Mouse (Mus musculus) layer of hippocampus, adult 18-20 months (tissue): Measurements from ENCODE around the gene Mrtfa. TPM values are rescaled to one million over a fixed set of nuclear protein-coding genes. Genes with fewer than 3 reads are reported as not detected.

Source experiments
- DNase-seq, 2 experiments: peaks; one replicate each; pipeline ENCODE4 v3.0.0; 2022; ENCODE audit warnings: low spot score in 2 of 2
- total RNA-seq, 2 experiments: library from RNA; stranded (reverse); gene quantifications; 2 replicates each; pipeline ENCODE4 v1.2.3; 2021

Gene Mrtfa
- total RNA-seq, 2 experiments from 2014 or later: 102 to 104 TPM

DNA sequence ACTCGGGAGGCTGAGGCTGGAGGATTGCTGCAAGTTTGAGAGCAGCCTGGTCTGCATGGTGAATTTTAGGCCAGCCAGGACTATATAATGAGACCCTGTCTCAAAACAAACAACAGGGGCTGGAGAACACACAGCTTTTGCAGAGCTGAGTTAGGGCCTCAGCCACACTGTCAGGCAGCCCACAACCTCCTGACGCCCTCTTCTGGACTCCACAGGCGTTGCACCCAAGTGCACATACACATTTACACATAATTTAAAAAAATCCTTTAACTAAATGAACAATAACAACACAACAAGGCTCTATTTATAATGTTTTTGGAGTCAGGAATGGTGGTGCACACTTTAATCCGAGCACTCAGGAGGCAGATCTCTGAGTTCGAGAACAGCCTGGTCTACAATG, 7.9 kb upstream of the Mrtfa start:
- no peak for DNase-seq

DNA sequence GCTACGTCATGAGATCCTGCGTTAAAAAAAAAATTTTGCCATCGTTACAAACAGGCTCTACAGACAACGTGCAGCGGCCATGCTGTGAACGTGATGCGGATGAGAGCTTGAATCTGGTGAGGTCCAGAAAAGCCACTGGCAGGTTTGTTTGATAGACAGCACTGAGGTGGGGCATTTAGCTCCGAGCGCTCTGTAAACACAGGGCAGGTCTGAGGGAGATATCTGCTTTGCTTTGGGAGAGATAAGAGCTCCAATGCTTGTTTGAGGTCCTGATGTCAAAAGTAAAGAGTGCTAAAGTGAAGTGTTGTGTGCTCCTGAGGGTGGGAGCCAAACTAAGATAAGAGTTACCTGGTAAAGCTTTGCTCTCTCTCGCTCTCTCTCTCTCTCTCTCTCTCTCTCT, 6.6 kb upstream of the Mrtfa start:
- no peak for DNase-seq

DNA sequence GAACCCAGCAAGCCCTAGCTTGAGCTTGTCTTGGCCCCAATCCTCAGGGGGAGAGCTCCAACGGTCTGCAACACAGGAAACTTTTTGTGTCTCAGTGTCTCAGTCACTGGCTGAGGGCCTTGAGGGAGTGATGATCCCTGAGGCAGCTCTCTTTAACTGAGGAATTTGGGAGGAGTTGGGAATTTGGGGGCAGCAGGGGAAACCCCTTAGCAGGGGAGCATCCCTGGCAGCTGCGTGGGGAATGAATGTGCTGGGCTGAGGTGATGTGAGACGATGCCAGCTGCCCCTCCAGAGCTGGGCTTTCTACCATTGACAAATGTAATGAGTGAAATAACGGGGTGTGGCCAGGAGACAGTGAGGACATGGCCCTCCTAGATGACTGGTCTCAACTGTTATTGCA, 4.9 kb upstream of the Mrtfa start:
- DNase-seq: no peak

DNA sequence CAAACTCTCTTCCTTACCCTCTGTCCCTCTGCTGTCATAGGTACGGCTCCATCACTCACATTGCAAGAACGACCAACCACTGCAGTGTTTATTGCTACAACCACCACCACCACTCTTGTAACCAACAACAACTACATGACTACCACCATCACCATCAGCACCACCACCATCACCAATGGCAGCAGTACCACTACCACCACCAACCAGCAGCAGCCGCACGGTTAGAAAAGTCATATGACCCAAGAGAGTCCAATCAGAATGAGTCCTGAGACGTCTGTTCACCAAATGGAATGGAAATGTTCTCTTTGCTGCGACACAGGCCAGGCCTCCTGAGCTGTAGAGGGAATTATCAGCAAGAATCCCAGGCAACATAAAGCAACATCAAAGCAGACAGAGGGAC, 4.2 kb upstream of the Mrtfa start:
- DNase-seq: no peak

DNA sequence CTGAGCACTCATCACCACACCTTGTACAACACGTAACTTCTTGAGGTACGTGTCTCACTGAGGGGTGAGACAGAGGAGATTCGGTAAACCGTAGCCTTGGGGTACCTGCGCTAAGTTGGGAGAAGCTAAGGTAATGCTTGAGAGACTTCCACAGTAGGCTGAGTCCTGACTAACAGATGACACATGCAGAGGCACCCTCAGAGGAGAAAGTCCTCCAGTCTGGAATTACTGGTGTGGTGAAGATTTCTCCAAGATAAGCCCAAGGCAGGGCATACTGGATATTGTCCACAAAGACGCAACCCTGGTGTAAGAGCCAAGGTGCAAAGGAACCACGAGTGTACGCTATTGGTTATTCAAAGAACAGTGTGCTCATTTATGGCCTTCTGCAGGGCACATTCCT, 2.3 kb upstream of the Mrtfa start:
- no peak for DNase-seq

DNA sequence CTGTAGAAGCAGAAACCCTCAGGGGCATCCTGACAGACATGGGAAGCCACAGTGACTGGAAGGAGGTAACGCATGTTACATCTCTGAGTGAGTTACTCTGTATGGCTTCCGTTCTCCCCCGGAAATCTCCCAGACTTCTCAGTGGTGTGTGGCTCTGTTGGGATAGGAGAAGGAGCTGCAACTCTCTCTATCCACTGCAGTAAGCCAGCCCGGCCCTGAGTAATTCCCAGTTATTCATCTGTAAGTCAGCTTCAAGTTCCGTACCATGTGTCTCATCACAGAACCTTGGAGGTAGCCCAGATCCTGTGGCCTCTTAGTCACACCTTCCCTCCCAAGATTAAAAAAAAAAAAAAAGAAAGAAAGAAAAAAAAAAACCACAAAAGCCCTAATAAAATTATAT, 1.8 kb upstream of the Mrtfa start:
- no peak for DNase-seq

DNA sequence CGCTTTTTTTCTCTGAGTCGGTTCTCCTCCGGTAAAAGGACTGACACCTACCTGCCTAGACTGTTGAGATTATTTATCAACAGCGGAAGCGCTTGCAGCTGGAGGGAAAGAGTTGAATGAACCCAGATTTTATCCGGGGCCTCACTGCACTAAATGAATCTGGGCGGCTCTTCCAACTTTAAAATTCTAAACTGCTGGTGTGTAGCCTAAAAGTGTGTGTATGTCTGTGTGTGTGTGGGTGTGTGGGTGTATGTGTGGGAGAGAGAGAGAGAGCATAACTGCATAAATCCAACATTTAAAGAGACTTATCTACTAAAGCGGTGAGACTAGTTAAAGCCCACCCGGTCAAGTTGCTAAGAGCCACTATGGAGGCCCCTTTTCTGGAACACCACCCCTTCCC, 746 bp upstream of the Mrtfa start:
- peak in 1 of 2 experiments; percentile 47 for DNase-seq

DNA sequence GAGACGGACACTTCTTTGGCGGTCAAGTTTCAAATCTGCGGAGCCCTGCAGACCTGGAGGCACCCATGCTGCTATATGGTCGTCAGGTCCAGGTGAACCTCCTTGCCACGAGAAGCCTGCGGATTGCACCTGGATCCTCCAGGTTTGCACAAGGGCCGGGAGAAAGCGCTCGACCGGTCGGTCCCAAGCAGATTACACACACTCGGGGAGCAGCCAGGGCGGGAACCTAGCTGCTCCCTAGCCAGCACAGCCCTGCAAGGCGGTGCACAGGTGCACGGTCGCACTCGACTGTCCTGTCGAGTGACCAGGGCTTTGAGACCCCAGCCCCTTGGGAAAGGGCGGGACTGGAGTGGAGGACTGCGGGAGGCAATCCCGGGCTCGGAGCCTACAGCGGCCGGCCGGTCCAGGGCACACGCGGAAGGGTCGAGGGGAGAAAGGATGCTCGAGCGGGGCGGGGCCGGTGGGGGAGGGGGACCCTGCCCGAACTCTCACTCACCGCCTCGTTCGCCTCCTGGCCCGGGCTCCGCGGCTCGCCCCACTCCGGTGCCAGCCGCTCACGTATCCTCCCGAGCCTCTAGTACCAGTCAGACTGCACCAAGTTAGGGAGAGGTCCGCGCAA, 437 bp downstream of the Mrtfa start:
- peak in 1 of 2 experiments; percentile 23 for DNase-seq

DNA sequence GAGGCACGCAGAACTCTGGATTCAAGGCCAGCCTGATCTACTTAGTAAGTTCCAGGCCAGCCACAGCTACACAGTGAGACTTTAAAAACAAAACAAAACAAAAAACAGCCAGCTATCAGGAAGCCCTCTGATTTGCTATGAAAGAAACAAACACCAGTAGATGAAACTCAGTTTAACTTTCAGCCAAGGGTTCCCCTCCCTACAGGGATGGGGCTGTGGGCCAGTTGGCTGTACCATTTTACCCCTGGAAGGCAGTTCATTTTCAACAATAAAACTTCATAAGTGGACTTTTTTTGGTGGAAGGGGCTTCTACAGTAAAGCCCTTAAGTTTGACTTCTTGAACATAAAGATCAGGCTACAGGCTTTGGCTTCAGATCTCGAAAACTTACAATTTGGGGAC, 1.5 kb downstream of the Mrtfa start:
- DNase-seq: no peak

DNA sequence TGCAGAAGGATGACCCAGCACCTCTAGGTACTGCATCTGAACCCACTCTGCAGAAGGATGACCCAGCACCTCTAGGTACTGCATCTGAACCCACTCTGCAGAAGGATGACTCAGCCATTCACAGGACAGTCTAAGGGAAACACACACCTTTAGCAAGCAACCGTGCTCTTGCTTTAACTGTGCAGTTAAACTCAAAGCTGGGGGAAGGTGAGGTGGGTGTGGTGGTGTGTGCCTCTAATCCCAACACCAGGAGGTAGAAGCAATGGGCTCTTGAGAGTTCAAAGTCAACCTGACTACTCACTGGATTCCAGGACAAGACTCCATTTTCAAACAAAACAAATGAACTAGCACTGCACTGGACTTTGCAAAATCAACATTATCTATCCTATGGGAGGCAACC, 5.6 kb downstream of the Mrtfa start:
- no peak for DNase-seq

DNA sequence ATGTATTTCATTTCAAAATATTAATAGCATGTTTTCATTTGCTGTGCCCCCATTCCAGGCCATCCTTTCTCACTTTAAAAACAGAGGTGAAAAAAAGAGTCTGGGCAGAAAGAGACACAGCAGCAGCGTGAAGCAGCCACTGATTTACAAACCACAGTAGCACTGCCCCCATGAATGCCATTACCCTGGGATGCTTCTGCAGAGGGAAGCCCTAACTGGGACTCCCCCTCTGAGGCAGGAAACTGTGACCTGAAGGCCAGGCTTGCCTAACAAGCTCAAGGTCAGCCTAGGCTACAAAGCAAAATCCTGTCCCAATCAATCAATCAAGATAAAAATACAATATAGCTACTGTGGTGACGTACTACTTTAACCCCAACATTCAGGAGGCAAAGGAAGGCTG, 9.3 kb downstream of the Mrtfa start:
- DNase-seq: no peak

DNA sequence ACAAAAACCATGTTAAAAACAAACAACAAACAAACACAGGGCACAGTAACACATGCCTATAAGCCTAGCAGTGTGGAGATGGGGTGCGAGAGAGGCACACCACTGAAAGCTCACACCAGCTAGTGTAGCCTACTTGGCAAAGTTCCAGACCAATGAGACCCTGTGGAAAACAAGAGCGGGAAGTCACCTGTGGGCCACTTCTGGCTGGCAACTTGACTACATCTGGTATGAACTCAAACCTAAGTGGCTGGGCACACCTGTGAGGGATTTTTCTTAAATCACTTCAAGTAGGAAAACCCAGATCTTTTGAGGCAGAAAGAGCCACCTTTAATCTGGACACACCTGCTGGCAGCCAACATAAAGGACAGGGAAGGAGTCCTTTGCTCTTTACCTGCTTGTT, 11.0 kb downstream of the Mrtfa start:
- no peak for DNase-seq

DNA sequence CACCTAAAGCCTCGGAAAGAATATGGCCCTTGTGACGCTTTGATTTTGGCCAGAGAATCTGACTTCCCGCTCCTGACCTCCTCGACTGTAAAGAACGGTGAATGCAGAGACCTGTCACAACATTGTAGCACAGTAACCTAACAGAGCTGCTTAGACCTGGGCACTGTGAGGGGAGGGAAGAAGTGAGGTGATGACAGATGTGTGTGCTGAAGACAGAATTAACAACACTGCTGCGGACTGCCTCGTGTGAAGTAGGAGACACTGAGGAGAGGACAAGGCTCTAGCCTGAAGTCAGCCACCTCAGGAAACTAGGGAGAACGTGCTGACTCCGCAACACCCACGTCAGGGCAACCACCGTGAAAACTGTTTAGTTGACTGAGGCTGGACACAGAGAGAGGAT, 11.9 kb downstream of the Mrtfa start:
- DNase-seq: no peak

DNA sequence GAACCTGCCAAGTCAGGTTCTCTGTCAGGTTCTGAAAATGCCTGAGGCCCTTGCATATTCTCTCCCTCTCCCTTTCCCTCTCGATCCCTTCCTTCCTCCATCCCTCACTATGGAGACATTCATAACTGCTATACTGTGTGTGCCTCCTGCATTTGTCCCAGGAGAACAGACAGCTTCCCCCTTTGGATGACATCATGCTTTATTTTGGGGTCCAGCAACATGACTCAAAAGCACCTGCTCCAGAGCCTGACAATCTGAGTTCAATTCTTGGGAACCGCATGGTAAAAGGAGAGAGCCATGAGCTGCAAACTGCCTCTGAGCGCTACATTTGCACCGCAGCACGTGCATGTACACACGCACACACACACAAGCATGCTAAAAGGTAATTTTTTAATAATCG, 12.7 kb downstream of the Mrtfa start:
- peak in 1 of 2 experiments; percentile 32 for DNase-seq

DNA sequence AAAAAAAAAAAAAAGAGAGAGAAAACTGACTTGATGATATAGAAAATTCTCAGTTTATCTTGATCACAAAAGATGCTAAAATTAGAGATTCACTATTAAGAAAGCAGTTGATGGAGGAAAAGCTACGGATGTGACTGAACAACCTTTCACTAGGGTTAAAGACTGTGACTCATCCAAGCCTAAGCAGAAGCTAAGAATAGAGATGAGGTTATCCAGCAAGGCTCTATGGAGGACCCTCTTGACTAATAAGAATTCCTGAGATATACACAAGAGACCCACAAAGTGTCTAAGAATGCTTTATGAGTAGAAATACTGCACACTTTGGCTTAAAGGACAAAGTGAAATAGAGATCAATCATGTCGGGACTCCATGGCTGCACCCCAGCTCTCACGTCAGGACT, 14.9 kb downstream of the Mrtfa start:
- no peak for DNase-seq

DNA sequence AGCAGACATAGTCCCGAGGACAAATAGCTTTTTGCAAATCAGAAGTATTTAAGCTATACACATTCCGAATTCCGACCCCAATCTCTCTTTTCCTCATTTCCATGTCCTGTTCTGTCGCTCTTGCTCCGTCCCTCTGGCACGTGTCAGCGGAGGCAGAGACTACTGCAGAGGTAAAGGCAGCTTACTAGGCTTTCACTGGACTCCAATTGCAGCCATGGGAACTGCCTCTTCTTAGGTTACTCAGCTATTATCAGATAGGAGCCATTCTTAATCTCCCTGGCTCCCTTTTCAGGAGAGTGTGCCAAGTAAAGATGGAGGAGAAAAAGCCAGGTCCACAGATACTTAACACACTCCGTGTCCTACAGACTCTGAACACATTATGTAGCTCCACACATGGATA, 18.3 kb downstream of the Mrtfa start:
- no peak for DNase-seq

DNA sequence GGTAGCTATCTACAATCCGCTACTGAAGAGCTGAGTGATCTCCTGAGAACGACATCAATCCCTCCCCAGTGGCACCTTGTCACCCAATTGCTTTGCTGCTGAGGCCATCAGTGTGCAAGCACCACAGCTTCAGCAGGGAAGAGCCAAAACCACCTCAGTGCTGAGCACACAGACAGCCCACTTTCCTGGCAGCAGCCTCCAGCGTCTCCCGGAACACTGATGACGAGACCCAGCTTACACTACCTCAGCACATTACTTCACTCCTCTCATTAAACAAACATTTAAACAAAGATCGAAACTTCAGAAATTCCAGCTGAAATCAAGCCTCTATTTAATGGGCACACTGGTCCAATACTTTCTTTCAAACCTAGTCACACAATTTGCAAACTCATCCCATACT, 21.8 kb downstream of the Mrtfa start:
- peak in 1 of 2 experiments; percentile 34 for DNase-seq

DNA sequence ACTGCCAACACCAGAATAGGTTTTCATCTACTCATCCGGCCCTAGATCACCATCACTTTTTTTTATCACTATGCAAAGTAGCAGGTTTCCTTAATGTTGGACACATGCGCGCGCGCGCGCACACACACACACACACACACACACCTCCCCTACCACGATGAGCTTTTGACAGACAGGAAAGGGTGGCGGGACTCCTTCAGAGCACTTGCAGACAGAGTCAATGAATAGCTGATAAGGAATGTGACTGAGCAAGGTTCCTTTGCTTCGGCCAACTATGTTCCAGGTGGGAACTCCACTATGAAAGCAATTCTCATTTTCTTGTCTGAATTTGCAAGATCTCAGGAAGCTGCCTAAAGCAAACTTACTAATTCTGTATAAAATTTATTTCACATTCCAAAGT, 22.7 kb downstream of the Mrtfa start:
- DNase-seq: no peak

DNA sequence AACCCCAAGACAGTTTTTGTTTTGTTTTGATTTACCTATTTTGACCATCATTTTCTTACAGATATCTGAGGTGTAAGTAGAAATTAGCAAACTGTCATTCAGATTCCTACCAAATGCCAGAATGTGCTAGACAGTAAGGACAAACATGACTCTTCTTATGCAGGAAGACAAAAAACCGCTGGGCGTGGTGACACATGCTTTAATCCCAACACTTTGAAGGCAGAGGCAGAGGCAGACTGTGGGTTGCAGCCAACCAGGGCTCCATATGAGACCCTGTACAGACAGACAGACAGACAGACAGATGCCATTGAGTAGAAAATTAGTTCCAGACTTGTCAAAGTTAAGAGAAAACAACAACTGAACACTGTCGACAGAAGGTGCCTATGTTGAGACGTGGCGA, 24.3 kb downstream of the Mrtfa start:
- no peak for DNase-seq

DNA sequence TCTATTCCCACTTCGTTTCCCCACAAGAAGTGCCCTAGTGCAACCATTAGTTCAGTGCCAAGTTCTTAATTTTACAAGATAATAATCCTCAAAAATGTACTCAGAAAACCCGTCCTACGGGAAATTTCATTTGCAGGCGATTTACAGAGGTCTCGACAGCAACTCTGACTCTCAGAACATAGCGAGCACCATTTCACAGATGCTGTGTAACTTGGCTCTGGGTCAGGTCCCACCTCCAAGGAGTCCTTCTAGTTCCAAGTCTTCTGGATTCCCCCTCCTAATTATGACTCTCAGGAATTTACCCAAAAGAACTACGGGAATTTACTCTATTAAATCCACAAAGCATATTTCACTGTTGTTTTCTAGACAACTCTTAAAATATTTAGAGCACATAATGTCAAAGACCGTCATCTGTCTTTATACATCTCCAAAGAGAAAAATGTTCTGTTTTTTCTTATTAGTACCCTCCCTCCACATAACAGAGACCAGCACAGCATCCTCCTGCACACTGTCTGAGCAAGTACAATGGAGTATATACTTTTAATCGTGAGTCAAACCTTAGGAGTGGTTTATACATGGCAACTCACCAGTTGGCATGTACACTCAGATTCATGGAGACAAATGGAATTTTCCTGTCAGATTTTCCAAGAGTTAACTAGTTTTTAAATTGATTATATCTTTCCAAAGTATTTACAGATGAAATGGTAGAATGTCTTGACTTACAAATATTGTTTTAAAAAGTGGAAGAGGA, 25.8 kb downstream of the Mrtfa start:
- no peak for DNase-seq

DNA sequence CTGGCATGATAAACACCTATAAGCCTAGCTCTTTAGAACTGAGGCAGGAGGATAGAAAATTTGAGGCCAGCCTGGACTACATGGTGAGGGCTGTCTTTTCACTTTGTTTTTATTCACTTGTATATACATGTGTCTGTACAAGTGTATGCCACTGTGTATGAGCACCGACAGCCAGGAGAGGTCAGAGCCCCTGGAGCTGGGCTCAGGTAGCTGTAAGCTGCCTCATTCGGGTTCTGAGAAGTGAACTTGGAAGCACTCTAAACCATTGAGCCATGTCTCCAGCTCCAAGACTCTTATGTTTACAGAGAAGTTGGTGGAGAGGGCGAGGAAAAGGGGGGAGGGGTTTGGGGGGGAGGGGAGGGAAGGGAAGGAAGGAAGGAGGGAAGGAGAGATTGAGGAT, 29.0 kb downstream of the Mrtfa start:
- DNase-seq: no peak

DNA sequence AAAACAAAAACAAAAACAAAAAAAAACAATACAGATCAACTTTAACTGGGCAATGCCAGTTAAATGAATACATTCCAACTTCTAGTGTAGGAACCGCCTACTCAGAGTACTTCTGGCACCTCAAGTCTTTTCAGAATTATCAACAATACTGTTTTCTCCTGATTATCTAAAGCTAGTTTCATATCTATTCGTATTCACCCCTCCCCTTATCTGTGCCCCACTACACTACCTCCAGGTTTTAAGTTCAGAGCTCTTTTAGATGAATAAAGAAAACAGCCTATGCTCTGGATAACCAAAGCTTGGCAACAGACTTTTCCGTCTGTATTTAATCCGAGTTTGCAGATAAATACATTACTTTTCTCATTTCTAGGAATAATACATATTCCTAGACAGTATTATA, 29.9 kb downstream of the Mrtfa start:
- DNase-seq: no peak

DNA sequence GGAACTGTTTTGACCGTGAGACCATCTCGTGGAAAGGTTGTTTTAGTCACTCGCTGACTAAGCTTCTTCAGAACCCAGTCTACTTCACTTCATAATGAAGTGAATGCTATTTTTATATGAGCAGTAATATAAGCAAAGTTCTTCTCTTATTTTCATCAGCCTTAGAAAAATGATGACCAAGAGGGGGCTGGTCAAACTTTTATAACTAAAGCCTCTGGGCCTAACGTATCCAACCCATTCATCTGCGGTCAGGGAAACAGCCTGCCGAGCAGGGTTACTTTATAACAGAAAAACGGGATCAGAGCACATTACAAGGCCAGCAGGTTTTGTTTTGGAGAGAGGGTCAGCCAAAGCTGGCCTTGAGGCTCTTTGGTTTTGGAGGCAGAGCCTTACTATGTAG, 31.3 kb downstream of the Mrtfa start:
- DNase-seq: no peak
